Mouse (Mus musculus): ENCODE results near the gene Tll2. TPM values are rescaled to one million over a fixed set of nuclear protein-coding genes. Genes with fewer than 3 reads are reported as not detected.

Gene Tll2
- not detected in 2 replicates for polyA plus RNA-seq (2015; fragmentation: Nextera tagmentation; extraction: Ambion mirVana)

DNA sequence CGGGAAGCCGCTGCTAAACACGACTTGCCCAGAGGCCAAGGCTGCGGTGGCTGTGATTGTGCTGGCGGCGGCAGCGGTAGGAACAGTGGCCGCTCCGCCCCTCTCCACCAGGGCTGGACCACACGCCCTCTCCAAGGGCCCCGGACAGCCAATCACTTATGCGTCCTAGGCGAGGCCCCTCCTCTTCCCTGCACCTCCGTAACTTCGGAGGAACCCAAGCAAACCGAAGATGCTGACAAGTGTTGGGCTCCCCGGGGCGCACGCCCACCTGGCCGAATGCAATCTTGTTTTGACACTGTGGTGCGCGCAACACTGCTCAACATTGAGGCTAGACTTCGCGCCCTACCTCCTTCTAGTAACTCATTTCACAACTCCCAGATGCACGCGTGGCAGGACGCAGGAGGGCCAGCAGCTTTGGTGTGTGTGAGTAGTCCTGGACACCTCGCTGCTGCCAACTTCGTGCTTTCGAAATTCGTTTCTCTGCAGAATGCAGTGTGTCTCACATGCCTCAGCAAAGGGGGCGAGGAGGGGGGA lies at the start of gene Tll2:
Tll2 (minus strand) TSS at position 25 of the 534 bp plus-strand sequence.
- no peak for TF ChIP-seq CTCF (IDR thresholded peaks at IDR 0.05; ENCODE audit: low read depth)
- peak; percentile 80 for DNase-seq (ENCODE audit: low spot score)
- Histone ChIP-seq H3K27ac (no peak within 1 kb of the TSS), H3K4me1 (replicated peaks; ENCODE audit: insufficient read depth, low read length) (peaks cover 7% of the 10 kb centered on the region; the same call in 1 of the 2 replicates), H3K4me3 (replicated peaks; ENCODE audit: low read depth, low read length) (peak within 1 kb of the TSS; percentile 33), H3K27me3 (ENCODE audit: insufficient read depth, low read length) (peaks cover 23% of the 10 kb centered on the region), H3K9me3 (replicated peaks; ENCODE audit: low read length) (no peaks in the 10 kb centered on the region), H3K36me3 (ENCODE audit: insufficient read depth, low read length) (peaks cover 2% of the 10 kb centered on the region; the same call in 1 of the 2 replicates), H3K9ac (ENCODE audit: low read depth, low read length) (no peak within 1 kb of the TSS), H3K4me2 (ENCODE audit: low read length) (peak within 1 kb of the TSS; percentile 78)
- WGBS: under 1% methylated on average over 29 of the region's 32 CpGs
- ATAC-seq (replicated peaks; ENCODE audit: low FRiP score, low read depth): peak; percentile 92

DNA sequence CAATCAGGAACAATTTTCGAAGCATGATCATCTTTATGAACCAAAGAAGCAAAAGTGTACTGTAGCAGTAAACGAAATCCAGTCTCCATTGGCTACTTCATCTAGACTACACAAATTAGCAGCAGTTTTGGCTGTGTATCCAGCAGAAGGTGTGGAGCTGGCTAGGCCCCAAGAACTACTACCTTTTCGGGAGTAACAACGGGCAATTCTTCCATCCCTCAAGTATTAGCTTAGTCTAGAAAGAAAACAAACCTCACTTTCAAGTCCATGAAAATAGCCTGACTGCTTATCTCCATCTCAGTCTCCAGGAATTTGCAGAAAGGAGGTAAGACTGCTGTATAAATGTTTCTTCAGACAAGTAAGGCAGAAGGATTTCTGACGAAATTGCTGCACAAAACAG lies 47.9 kb upstream of the Tll2 start:
- H3K9me3 ChIP-seq (replicated peaks; ENCODE audit: low read length): no peaks in the 10 kb centered on the region
- 0 out of 2 replicates have a peak, but pooled peaks cover under 1% of the 10 kb centered on the region for H3K4me1 ChIP-seq (replicated peaks; ENCODE audit: insufficient read depth, low read length)
- H3K4me3 ChIP-seq (replicated peaks; ENCODE audit: low read depth, low read length): no peak overlapping the region
- H3K9ac ChIP-seq (ENCODE audit: low read depth, low read length): no peak overlapping the region
- no peak overlapping the region for H3K27ac ChIP-seq
- DNase-seq (ENCODE audit: low spot score) (no peak), ATAC-seq (replicated peaks; ENCODE audit: low FRiP score, low read depth) (no peak)
- no peak for TF ChIP-seq CTCF (IDR thresholded peaks at IDR 0.05; ENCODE audit: low read depth)
- WGBS: 76% methylated on average over 5 of the region's 5 CpGs
- 0 out of 2 replicates have a peak, but pooled peaks cover 4% of the 10 kb centered on the region for H3K36me3 ChIP-seq (ENCODE audit: insufficient read depth, low read length)
- H3K4me2 ChIP-seq (ENCODE audit: low read length): no peak overlapping the region
- H3K27me3 ChIP-seq (ENCODE audit: insufficient read depth, low read length): no peaks in the 10 kb centered on the region

DNA sequence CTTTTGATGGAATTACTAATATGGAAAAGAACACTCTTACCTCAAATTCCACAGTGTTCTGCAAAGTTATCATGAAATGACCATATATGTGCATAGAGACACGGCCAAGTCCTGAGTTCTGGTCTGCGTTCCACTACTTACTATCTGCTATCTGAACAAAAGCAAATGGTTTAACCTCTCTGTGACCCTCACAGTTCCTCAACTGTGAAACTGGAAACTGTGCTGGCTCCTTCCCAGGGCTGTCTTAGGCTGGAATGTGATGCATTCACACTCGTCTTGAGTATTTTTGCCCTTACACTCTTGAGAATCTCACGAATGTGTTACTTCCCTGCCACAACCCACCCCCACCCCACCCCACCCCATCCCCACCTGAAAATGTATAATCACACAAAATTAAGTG lies 42.3 kb upstream of the Tll2 start:
- ATAC-seq (replicated peaks; ENCODE audit: low FRiP score, low read depth): no peak

DNA sequence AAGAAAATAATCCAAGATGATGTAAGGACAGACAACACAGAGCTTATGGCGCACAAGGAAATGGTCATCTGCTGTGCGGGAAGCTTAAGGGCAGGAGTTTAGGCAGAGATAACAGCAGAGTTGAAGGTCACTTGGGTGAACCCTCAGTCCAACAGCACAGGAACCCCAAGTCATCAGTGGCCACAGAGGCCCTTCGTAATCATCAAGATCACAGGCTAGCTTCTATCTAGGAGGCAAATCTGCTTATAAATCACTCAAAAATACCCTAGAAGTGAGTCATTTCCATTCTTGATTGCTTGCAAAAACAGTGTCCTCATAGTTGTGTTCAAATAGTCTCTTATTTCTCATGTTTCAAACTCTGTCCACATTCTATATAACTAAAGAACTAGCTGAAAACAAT lies 41.6 kb upstream of the Tll2 start:
- ATAC-seq (replicated peaks; ENCODE audit: low FRiP score, low read depth) (no peak), DNase-seq (ENCODE audit: low spot score) (no peak)
- WGBS: 88% methylated on average over 3 of the region's 3 CpGs
- no peaks in the 10 kb centered on the region for H3K4me1 ChIP-seq (replicated peaks; ENCODE audit: insufficient read depth, low read length)
- no peaks in the 10 kb centered on the region for H3K27me3 ChIP-seq (ENCODE audit: insufficient read depth, low read length)
- no peak overlapping the region for H3K9ac ChIP-seq (ENCODE audit: low read depth, low read length)
- no peak for TF ChIP-seq CTCF (IDR thresholded peaks at IDR 0.05; ENCODE audit: low read depth)
- no peak overlapping the region for H3K27ac ChIP-seq
- H3K9me3 ChIP-seq (replicated peaks; ENCODE audit: low read length): no peaks in the 10 kb centered on the region
- H3K4me3 ChIP-seq (replicated peaks; ENCODE audit: low read depth, low read length): no peak overlapping the region
- no peak overlapping the region for H3K4me2 ChIP-seq (ENCODE audit: low read length)
- peaks cover 27% of the 10 kb centered on the region; the same call in 1 of the 2 replicates for H3K36me3 ChIP-seq (ENCODE audit: insufficient read depth, low read length)

More for the DNA sequence above, 42.3 kb upstream of the Tll2 start:
- no peaks in the 10 kb centered on the region for H3K4me1 ChIP-seq (replicated peaks; ENCODE audit: insufficient read depth, low read length)
- H3K4me2 ChIP-seq (ENCODE audit: low read length): no peak overlapping the region
- TF ChIP-seq CTCF (IDR thresholded peaks at IDR 0.05; ENCODE audit: low read depth): no peak
- H3K9ac ChIP-seq (ENCODE audit: low read depth, low read length): no peak overlapping the region
- peaks cover 23% of the 10 kb centered on the region; the same call in 1 of the 2 replicates for H3K36me3 ChIP-seq (ENCODE audit: insufficient read depth, low read length)
- no peaks in the 10 kb centered on the region for H3K27me3 ChIP-seq (ENCODE audit: insufficient read depth, low read length)
- H3K27ac ChIP-seq: no peak overlapping the region
- DNase-seq (ENCODE audit: low spot score): peak; percentile 44
- 31% methylated on average over 4 of the region's 4 CpGs for WGBS
- H3K4me3 ChIP-seq (replicated peaks; ENCODE audit: low read depth, low read length): no peak overlapping the region
- no peaks in the 10 kb centered on the region for H3K9me3 ChIP-seq (replicated peaks; ENCODE audit: low read length)

DNA sequence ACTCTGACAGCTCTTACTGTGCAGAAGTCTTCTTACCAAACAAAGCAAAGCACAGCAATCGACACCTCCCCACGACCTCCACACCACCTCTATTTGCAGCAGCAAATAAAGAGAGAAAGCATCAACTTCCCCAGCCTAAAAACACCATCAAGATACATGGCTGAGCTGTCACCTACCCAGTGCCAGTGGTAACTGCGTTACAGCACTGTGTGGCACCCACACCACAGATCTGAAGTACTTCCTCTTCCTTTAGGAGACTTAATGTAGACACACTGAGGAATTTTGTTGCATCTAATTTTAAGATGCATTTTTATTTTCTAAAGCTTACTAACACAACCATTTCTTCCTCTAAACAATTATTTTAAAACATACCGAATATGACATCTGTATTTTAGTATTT lies 39.6 kb upstream of the Tll2 start:
- ATAC-seq (replicated peaks; ENCODE audit: low FRiP score, low read depth) (no peak), DNase-seq (ENCODE audit: low spot score) (no peak)
- 82% methylated on average over 4 of the region's 4 CpGs for WGBS
- no peak overlapping the region for H3K9ac ChIP-seq (ENCODE audit: low read depth, low read length)
- no peak overlapping the region for H3K27ac ChIP-seq
- peaks cover 43% of the 10 kb centered on the region for H3K36me3 ChIP-seq (ENCODE audit: insufficient read depth, low read length)
- no peak for TF ChIP-seq CTCF (IDR thresholded peaks at IDR 0.05; ENCODE audit: low read depth)
- no peaks in the 10 kb centered on the region for H3K4me1 ChIP-seq (replicated peaks; ENCODE audit: insufficient read depth, low read length)
- no peak overlapping the region for H3K4me2 ChIP-seq (ENCODE audit: low read length)
- no peaks in the 10 kb centered on the region for H3K9me3 ChIP-seq (replicated peaks; ENCODE audit: low read length)
- H3K27me3 ChIP-seq (ENCODE audit: insufficient read depth, low read length): no peaks in the 10 kb centered on the region
- no peak overlapping the region for H3K4me3 ChIP-seq (replicated peaks; ENCODE audit: low read depth, low read length)

DNA sequence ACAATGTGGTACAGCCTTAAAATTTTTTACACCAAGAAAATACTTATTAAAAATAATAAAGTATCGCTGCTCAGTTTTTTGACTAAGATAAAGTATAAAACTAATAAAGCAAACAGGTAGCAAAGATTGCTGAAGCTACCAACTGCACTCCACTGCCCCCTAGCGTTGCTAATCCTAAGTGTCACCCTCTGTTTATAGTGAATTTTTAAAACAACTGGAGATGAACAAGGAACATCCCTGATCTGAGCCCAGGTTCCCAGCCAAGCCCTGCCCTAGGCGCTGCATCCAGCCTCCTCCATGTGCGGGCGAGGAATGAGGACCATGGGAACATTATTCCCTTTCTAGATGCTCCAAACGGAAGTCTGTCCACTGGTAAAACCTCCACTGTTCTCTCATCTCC lies 37.9 kb upstream of the Tll2 start:
- 65% methylated on average over 6 of the region's 6 CpGs for WGBS

DNA sequence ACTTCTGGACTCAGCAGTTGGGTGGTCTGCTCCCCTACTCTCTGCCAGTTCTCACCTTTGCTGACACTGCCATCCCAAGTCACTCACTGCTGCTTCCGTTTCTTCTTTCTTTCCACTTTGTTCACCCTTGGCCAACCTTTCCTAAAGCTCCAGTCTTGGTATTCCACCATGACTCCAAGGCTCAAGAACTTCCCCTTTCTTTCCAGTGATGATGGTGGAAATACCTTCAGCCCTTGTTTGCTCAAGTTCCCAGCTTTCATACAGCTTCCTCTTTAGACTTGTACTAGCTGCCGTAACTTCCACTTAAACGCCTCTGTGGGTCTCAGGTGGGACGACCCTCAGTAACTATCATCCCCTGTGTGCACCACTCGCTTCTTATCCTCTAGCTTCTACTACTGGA lies 35.4 kb upstream of the Tll2 start:
- H3K27me3 ChIP-seq (ENCODE audit: insufficient read depth, low read length): no peaks in the 10 kb centered on the region
- no peak for ATAC-seq (replicated peaks; ENCODE audit: low FRiP score, low read depth)
- no peak overlapping the region for H3K4me3 ChIP-seq (replicated peaks; ENCODE audit: low read depth, low read length)
- H3K9me3 ChIP-seq (replicated peaks; ENCODE audit: low read length): no peaks in the 10 kb centered on the region
- H3K4me2 ChIP-seq (ENCODE audit: low read length): no peak overlapping the region
- no peak for TF ChIP-seq CTCF (IDR thresholded peaks at IDR 0.05; ENCODE audit: low read depth)
- DNase-seq (ENCODE audit: low spot score): no peak
- H3K27ac ChIP-seq: no peak overlapping the region
- no peak overlapping the region for H3K9ac ChIP-seq (ENCODE audit: low read depth, low read length)
- 94% methylated on average over 5 of the region's 5 CpGs for WGBS
- H3K4me1 ChIP-seq (replicated peaks; ENCODE audit: insufficient read depth, low read length): no peaks in the 10 kb centered on the region
- peaks cover 57% of the 10 kb centered on the region for H3K36me3 ChIP-seq (ENCODE audit: insufficient read depth, low read length)

More for the DNA sequence above, 37.9 kb upstream of the Tll2 start:
- Histone ChIP-seq H3K27ac (no peak overlapping the region), H3K4me2 (ENCODE audit: low read length) (no peak overlapping the region), H3K27me3 (ENCODE audit: insufficient read depth, low read length) (no peaks in the 10 kb centered on the region), H3K4me1 (replicated peaks; ENCODE audit: insufficient read depth, low read length) (no peaks in the 10 kb centered on the region), H3K9me3 (replicated peaks; ENCODE audit: low read length) (no peaks in the 10 kb centered on the region), H3K4me3 (replicated peaks; ENCODE audit: low read depth, low read length) (no peak overlapping the region), H3K9ac (ENCODE audit: low read depth, low read length) (no peak overlapping the region), H3K36me3 (ENCODE audit: insufficient read depth, low read length) (peaks cover 54% of the 10 kb centered on the region)
- DNase-seq (ENCODE audit: low spot score) (peak; percentile 71), ATAC-seq (replicated peaks; ENCODE audit: low FRiP score, low read depth) (no peak)
- peak; percentile 70 for TF ChIP-seq CTCF (IDR thresholded peaks at IDR 0.05; ENCODE audit: low read depth)
